8 mouse cellular contexts compared by ENCODE assay signal in genomic region chr2:24761923-24762445, GRCm38 (mm10). TPM values are rescaled to one million over a fixed set of nuclear protein-coding genes. Genes with fewer than 3 reads are reported as not detected.
DNase-seq lines count a peak whose midpoint lies in the region; ATAC-seq lines count a peak whose summit lies in the region.

No protein-coding gene starts in this region.

- peak overlapping the region; percentile 47; the same call in 1 of the 2 replicates for H3K27ac ChIP-seq in forebrain, embryonic 16.5 days (ENCODE audit: low read length)
- H3K27ac ChIP-seq in hindbrain, embryonic 13.5 days = peak overlapping the region; percentile 90

- H3K4me3 ChIP-seq in forebrain, embryonic 16.5 days (replicated peaks; ENCODE audit: low read length) = peak overlapping the region; percentile 91
- H3K4me3 ChIP-seq in hindbrain, embryonic 13.5 days = peak overlapping the region; percentile 85

- peaks cover 14% of the 10 kb centered on the region for H3K4me1 ChIP-seq in forebrain, embryonic 16.5 days (replicated peaks; ENCODE audit: control insufficient read depth, insufficient read depth, low read length)
- peaks cover 49% of the 10 kb centered on the region for H3K4me1 ChIP-seq in hindbrain, embryonic 13.5 days (replicated peaks)

- no peaks in the 10 kb centered on the region for H3K9me3 ChIP-seq in forebrain, embryonic 16.5 days (ENCODE audit: control insufficient read depth, low read length)
- H3K9me3 ChIP-seq in hindbrain, embryonic 13.5 days = no peaks in the 10 kb centered on the region

- no peaks in the 10 kb centered on the region; the same call in 1 of the 2 replicates for H3K27me3 ChIP-seq in forebrain, embryonic 16.5 days (replicated peaks; ENCODE audit: control insufficient read depth, insufficient read depth, low read length)
- H3K27me3 ChIP-seq in hindbrain, embryonic 13.5 days = peaks cover 20% of the 10 kb centered on the region

- peak; percentile 59 for ATAC-seq in forebrain, embryonic 16.5 days
- ATAC-seq in hindbrain, embryonic 13.5 days (ENCODE audit: low FRiP score) = peak; percentile 69

- H3K4me2 ChIP-seq in forebrain, embryonic 16.5 days (ENCODE audit: low read length) = peak overlapping the region; percentile 97
- peak overlapping the region; percentile 94 for H3K4me2 ChIP-seq in hindbrain, embryonic 13.5 days

- under 1% methylated on average over 35 of the region's 35 CpGs for WGBS in forebrain, embryonic 16.5 days
- WGBS in hindbrain, embryonic 13.5 days = under 1% methylated on average over 35 of the region's 35 CpGs

- peak overlapping the region; percentile 81 for H3K9ac ChIP-seq in forebrain, embryonic 16.5 days (replicated peaks; ENCODE audit: low read depth, low read length)
- H3K9ac ChIP-seq in hindbrain, embryonic 13.5 days = peak overlapping the region; percentile 92

- DNase-seq in R1 (ENCODE audit: low read depth, low spot score) = peak; percentile 82
- peak; percentile 84 for DNase-seq in cerebellum, adult 11-12 months
- peak; percentile 62 to 67 for DNase-seq in layer of hippocampus, postnatal 36 days
- peak; percentile 59 for DNase-seq in lung, postnatal 14 days
- DNase-seq in retina, postnatal 1 day = peak; percentile 89
- peak; percentile 56 to 78 for DNase-seq in urinary bladder, postnatal 4 days (ENCODE audit: low spot score in 2 of 2)

- no peaks in the 10 kb centered on the region for H3K36me3 ChIP-seq in forebrain, embryonic 16.5 days (ENCODE audit: control insufficient read depth, insufficient read depth)
- peaks cover 17% of the 10 kb centered on the region for H3K36me3 ChIP-seq in hindbrain, embryonic 13.5 days

RNA-seq across cellular contexts. Expression of gene Cacna1b, which starts 1.0 kb away (rescaled TPM):
- 8.7 and 10.1 TPM in 2 replicates for polyA plus RNA-seq in forebrain, embryonic 16.5 days (2015; fragmentation: Nextera tagmentation; extraction: Ambion mirVana)
- polyA plus RNA-seq in hindbrain, embryonic 13.5 days (2015; fragmentation: Nextera tagmentation; extraction: Ambion mirVana) = 10.9 and 11.5 TPM in 2 replicates
- total RNA-seq in layer of hippocampus, postnatal 36 days (2021) = 10 to 100 TPM; 71.3 to 77.8 TPM

Comparison
In these comparisons a context has a peak if more than half of its experiments do, and no peak if none do; other contexts are left out.
1. Peak in every context shown above with its lines: DNase-seq, ATAC-seq, H3K4me3 ChIP-seq and H3K27ac ChIP-seq.